Mouse (Mus musculus) midbrain, embryonic 14.5 days (tissue): ENCODE results near the gene Alx1. TPM values are rescaled to one million over a fixed set of nuclear protein-coding genes. Genes with fewer than 3 reads are reported as not detected.
A peak's percentile ranks its signal among the peaks of the same experiment; 100 is the strongest.

Experiments used
- ATAC-seq: fragments of 200-750 bp; cut with Nextera tagmentation; 2 replicates; pipeline ENCODE4 v1.8.0; 2017; ENCODE audit warnings: moderate number of reproducible peaks, moderate library complexity; ENCODE audit not compliant: low FRiP score, low TSS enrichment
- DNase-seq: peaks from one replicate; pipeline ENCODE4 v3.0.0-alpha.2; 2015
- H3K27ac ChIP-seq: fragments of 300-500 bp; sonication (generic); replicated peaks from 2 replicates; pipeline ENCODE4 v1.5.1; 2014; ENCODE audit warnings: mild to moderate bottlenecking, low read depth, low read length, moderate library complexity
- H3K27me3 ChIP-seq: fragments of 300-500 bp; sonication (generic); 2 replicates; pipeline ENCODE4 v1.6.1; 2014; ENCODE audit warnings: low read length, control low read depth, mixed read lengths; ENCODE audit not compliant: control insufficient read depth, insufficient read depth
- H3K36me3 ChIP-seq: fragments of 300-500 bp; sonication (generic); 2 replicates; pipeline ENCODE4 v1.6.1; 2014; ENCODE audit warnings: low read length, control low read depth; ENCODE audit not compliant: control insufficient read depth, insufficient read depth
- H3K4me1 ChIP-seq: fragments of 300-500 bp; sonication (generic); 2 replicates; pipeline ENCODE4 v1.6.1; 2014; ENCODE audit warnings: mild to moderate bottlenecking, antibody characterized with exemption, low read length, control low read depth; ENCODE audit not compliant: control insufficient read depth, insufficient read depth
- H3K4me2 ChIP-seq: fragments of 300-500 bp; sonication (generic); 2 replicates; pipeline ENCODE4 v1.6.1; 2014; ENCODE audit warnings: mild to moderate bottlenecking, low read length, moderate library complexity
- H3K4me3 ChIP-seq: fragments of 300-500 bp; sonication (generic); replicated peaks from 2 replicates; pipeline ENCODE4 v1.5.1; 2014; ENCODE audit warnings: low read depth, low read length
- H3K9ac ChIP-seq: fragments of 300-500 bp; sonication (generic); replicated peaks from 2 replicates; pipeline ENCODE4 v1.6.1; 2014; ENCODE audit warnings: mild to moderate bottlenecking, low read length, moderate library complexity
- H3K9me3 ChIP-seq: fragments of 300-500 bp; sonication (generic); 2 replicates; pipeline ENCODE4 v1.6.1; 2016; ENCODE audit warnings: low read length, control low read depth, mixed read lengths; ENCODE audit not compliant: control insufficient read depth
- WGBS: fragments of 180-500 bp; shearing (Covaris S2); extraction: QIAGEN DNeasy Blood & Tissue Kit; methylation state at CpG from one replicate; pipeline ENCODE4 v1.1.7; 2014; 5-methylcytosine and 5-hydroxymethylcytosine counted together
- polyA plus RNA-seq: library from polyadenylated mRNA; unstranded; fragments of >200 nt; fragmentation: Nextera tagmentation; extraction: Ambion mirVana; gene quantifications from 2 replicates; pipeline ENCODE4 v1.2.1, GENCODE M21; 2014

Gene Alx1
- polyA plus RNA-seq, 1 experiment from 2014 or later = not detected

GRCm38 (mm10) chr10:103027931-103028252 lies 2.1 kb downstream of the Alx1 start:
- under 1% methylated on average over 15 of the region's 15 CpGs for WGBS
- Histone ChIP-seq H3K4me2 (peak overlapping the region; percentile 46), H3K36me3 (no peaks in the 10 kb centered on the region), H3K9ac (no peak overlapping the region), H3K9me3 (no peaks in the 10 kb centered on the region), H3K27me3 (peaks cover 69% of the 10 kb centered on the region), H3K27ac (no peak overlapping the region), H3K4me1 (peaks cover 4% of the 10 kb centered on the region; the same call in 1 of the 2 replicates), H3K4me3 (peak overlapping the region; percentile 31; the same call in 1 of the 2 replicates)
- peak; percentile 2; the same call in 1 of the 2 replicates for ATAC-seq
- no peak for DNase-seq

DNA sequence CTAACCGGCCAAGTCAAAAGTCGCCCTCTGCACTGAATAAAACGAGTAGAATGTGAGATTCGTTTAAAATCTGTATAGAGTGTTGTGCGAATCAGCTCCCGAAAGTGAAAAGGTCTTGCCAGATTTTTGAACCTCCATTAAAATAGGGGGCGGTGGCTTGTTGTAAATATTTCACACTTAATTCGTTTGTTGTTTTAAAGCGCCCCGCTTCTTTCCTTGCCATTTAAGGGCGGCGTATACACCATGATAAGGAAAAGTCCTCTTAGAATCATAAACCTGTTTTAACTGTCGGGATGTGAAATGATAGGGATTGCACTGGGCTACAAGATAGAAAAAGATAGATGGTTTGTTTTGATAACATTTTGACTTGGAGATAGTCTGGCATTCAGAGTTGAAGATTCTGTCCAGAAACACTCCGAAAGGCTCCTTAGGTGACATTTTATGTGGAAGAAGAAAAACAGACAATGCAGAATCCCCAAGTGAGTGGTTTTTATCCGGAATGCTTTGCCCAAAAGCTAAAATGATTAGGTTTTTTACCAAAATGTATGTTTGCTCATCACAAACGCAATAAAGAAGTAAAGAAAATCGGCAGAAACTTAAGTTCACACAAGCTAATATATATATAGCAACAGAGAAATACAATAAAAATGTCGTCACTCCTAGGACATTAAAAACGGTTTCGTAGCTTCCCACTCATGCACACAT lies 2.6 kb downstream of the Alx1 start:
- ATAC-seq = no peak
- Histone ChIP-seq H3K4me1 (peaks cover 4% of the 10 kb centered on the region; the same call in 1 of the 2 replicates), H3K36me3 (no peaks in the 10 kb centered on the region), H3K9ac (no peak overlapping the region), H3K9me3 (no peaks in the 10 kb centered on the region), H3K4me3 (no peak overlapping the region), H3K27ac (no peak overlapping the region), H3K27me3 (peaks cover 65% of the 10 kb centered on the region), H3K4me2 (no peak overlapping the region)
- WGBS = under 1% methylated on average over 20 of the region's 20 CpGs
- peak; percentile 68 for DNase-seq

DNA sequence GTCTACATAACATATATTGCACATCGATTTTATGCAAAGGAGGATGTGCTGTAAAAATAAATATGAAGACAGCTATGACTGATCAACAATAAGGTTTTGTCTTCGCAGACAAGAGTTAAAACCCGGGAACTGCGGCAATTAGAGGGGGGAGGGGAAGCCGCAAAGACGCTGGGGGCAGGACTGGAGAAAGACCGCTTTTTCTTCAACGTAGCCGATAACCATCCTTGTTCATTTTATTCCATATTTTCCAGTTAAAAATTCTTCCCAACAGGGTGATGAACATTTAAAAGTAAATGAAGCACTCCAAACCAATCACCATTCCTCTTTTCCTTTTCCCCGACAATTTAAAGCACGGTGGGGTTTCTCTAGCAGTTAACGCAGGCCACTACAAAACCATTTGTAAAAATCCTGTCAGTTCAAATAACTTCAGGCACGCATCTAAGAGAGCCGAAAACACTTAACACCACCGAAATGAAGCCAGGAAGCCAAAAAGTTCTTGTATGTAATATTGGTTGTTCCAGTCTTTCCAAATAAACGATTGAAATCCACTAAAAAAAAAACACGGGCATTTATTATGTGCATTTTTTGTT lies 3.3 kb downstream of the Alx1 start:
- H3K4me2 ChIP-seq = no peak overlapping the region
- no peak overlapping the region for H3K9ac ChIP-seq
- no peaks in the 10 kb centered on the region for H3K9me3 ChIP-seq
- H3K4me3 ChIP-seq = no peak overlapping the region
- ATAC-seq (no peak), DNase-seq (no peak)
- under 1% methylated on average over 17 of the region's 17 CpGs for WGBS
- no peak overlapping the region for H3K27ac ChIP-seq
- H3K4me1 ChIP-seq = peaks cover 4% of the 10 kb centered on the region; the same call in 1 of the 2 replicates
- H3K36me3 ChIP-seq = no peaks in the 10 kb centered on the region
- peaks cover 60% of the 10 kb centered on the region for H3K27me3 ChIP-seq

DNA sequence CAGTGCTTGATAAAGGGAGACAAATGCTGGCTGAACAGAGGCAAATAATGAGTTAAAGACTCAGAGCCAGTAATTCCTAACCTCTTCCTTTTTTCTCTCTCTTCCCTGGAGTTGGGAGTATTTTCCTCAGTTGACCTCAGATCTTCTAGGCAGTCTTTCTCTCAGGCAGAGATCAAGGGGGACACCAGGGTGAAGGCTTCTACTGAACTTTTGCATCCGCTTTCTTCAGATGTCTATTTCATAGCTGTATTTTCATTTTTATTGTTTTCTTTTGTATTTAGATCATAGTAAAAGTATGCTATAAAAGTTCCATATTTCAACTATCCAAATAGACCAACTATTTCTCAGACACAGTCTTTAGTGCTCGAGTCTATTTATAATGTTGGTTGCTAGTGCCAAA lies 27.5 kb downstream of the Alx1 start:
- no peak overlapping the region for H3K4me2 ChIP-seq
- H3K4me3 ChIP-seq = no peak overlapping the region
- 86% methylated on average over 2 of the region's 2 CpGs for WGBS
- H3K36me3 ChIP-seq = no peaks in the 10 kb centered on the region
- DNase-seq = no peak
- no peaks in the 10 kb centered on the region for H3K4me1 ChIP-seq
- no peak overlapping the region for H3K9ac ChIP-seq
- no peaks in the 10 kb centered on the region for H3K27me3 ChIP-seq
- H3K27ac ChIP-seq = no peak overlapping the region
- no peaks in the 10 kb centered on the region for H3K9me3 ChIP-seq
- no peak for ATAC-seq

- DNase-seq = no peak
- WGBS = 79% methylated on average over 8 of the region's 8 CpGs
- H3K4me3 ChIP-seq = no peak overlapping the region
Observed at GRCm38 (mm10) chr10:103000902-103001301, 29.1 kb downstream of the Alx1 start.

GRCm38 (mm10) chr10:102999584-102999983 lies 30.4 kb downstream of the Alx1 start:
- Histone ChIP-seq H3K36me3 (no peaks in the 10 kb centered on the region), H3K4me2 (no peak overlapping the region), H3K4me1 (no peaks in the 10 kb centered on the region), H3K27me3 (no peaks in the 10 kb centered on the region), H3K4me3 (no peak overlapping the region), H3K9ac (no peak overlapping the region), H3K27ac (no peak overlapping the region), H3K9me3 (no peaks in the 10 kb centered on the region)
- ATAC-seq (no peak), DNase-seq (no peak)

More at GRCm38 (mm10) chr10:103000902-103001301, 29.1 kb downstream of the Alx1 start:
- no peak for ATAC-seq
- Histone ChIP-seq H3K27ac (no peak overlapping the region), H3K36me3 (no peaks in the 10 kb centered on the region), H3K4me2 (no peak overlapping the region), H3K27me3 (no peaks in the 10 kb centered on the region), H3K9me3 (no peaks in the 10 kb centered on the region), H3K9ac (no peak overlapping the region), H3K4me1 (no peaks in the 10 kb centered on the region)

DNA sequence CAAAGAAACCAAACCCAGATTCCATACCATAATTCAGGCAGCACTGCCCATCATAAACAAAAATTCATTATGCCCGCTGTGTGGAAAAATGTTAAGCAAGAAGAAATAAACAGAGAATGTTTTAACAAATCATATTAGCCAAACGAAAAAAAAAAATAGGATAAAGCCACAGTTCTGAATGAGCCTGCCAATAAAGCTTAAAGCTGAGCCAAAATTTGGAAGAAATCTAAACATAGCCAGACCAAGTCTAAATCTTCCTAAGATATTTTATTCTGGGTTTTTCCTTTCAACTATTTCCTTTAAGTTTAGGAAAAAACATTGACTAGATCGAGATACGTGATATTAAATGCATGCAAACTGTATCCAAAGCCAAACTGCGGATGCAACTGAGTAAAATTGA lies 54.9 kb downstream of the Alx1 start:
- no peak overlapping the region for H3K4me2 ChIP-seq
- H3K9me3 ChIP-seq = no peaks in the 10 kb centered on the region
- H3K4me1 ChIP-seq = no peaks in the 10 kb centered on the region
- H3K27me3 ChIP-seq = no peaks in the 10 kb centered on the region
- 91% methylated on average over 5 of the region's 5 CpGs for WGBS
- H3K4me3 ChIP-seq = no peak overlapping the region
- no peak overlapping the region for H3K27ac ChIP-seq
- no peak overlapping the region for H3K9ac ChIP-seq
- H3K36me3 ChIP-seq = no peaks in the 10 kb centered on the region
- ATAC-seq (no peak), DNase-seq (no peak)

DNA sequence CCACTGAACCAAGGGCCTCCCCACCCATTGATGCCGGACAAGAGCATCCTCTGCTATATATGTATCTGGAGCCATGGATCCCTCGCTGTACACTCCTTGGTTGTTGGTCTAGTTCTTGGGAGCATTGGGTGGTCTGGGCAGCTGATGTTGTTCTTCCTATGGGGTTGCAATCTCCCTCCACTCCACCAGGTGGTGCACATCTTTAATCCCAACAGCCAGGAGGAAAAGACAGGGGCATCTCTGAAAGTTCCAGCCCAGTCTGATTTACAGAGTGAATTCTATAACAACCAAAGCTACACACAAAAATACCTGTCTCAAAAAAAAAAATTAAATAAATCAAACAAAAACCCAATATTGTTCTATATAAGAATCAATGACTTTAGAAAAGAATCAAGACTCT lies 70.4 kb downstream of the Alx1 start:
- no peak overlapping the region for H3K4me2 ChIP-seq
- no peak overlapping the region for H3K9ac ChIP-seq
- H3K9me3 ChIP-seq = no peaks in the 10 kb centered on the region
- no peaks in the 10 kb centered on the region for H3K4me1 ChIP-seq
- H3K27ac ChIP-seq = no peak overlapping the region
- H3K36me3 ChIP-seq = no peaks in the 10 kb centered on the region
- ATAC-seq = no peak
- 90% methylated on average over 2 of the region's 2 CpGs for whole genome bisulfite sequencing
- no peak overlapping the region for H3K4me3 ChIP-seq
- H3K27me3 ChIP-seq = no peaks in the 10 kb centered on the region
- no peak for DNase-seq
